ENCODE assay signal across 9 mouse cellular contexts in the genomic region with DNA sequence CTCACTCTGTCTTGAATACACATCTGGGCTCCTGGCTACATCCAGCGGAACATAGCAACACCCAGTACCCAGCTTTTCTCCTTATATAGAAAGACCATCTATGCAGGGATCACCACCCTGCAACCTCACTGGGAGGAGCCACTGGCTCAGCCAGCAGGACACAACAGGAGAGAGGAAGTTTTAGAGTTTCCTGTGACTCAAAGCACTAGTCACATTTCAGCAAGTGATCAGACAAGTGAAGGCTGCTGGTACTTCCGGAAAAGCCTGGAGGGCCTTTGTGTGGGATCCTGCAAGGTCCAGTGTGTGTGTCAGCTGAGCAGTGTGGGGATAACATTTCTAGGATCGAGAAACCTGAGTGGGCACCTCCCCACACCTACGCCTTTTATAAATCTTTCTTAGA. TPM values are rescaled to one million over a fixed set of nuclear protein-coding genes. Genes with fewer than 3 reads are reported as not detected.
A peak's percentile ranks its signal among the peaks of the same experiment; 100 is the strongest.
DNase-seq lines count a peak whose midpoint lies in the region; ATAC-seq and TF ChIP-seq lines count a peak whose summit lies in the region.
"Had no signal": no experiment of that assay in that cellular context is flagged by ENCODE, and none has a peak within 500 bp of the region (broad histone marks: within the 10 kb centered on the region; RNA-seq: fewer than 3 reads in every experiment).

No protein-coding gene starts in this region.

- TF ChIP-seq CTCF in heart, adult 2 months (IDR thresholded peaks at IDR 0.05), result no peak
- no peak for TF ChIP-seq CTCF in kidney, postnatal 0 days (IDR thresholded peaks at IDR 0.05; ENCODE audit: low read depth)

- H3K27me3 ChIP-seq in heart, adult 2 months (ENCODE audit: control insufficient read depth, insufficient read depth, low read length), result no peaks in the 10 kb centered on the region
- no peaks in the 10 kb centered on the region for H3K27me3 ChIP-seq in kidney, postnatal 0 days (ENCODE audit: insufficient read depth, low read length)
- no peaks in the 10 kb centered on the region for H3K27me3 ChIP-seq in forebrain, embryonic 12.5 days

- TF ChIP-seq EP300 in heart, adult 2 months (IDR thresholded peaks at IDR 0.05; ENCODE audit: insufficient read depth, low read depth, low read length), result 0 out of 2 replicates have a peak, but pooled peaks have one; percentile 54

- no peak overlapping the region for H3K4me3 ChIP-seq in heart, adult 2 months
- H3K4me3 ChIP-seq in kidney, postnatal 0 days (replicated peaks; ENCODE audit: low read depth, low read length), result no peak overlapping the region
- no peak overlapping the region for H3K4me3 ChIP-seq in forebrain, embryonic 12.5 days (replicated peaks)
- H3K4me3 ChIP-seq: erythroblast, embryonic 14.5 days had no signal

- peak; percentile 42 for DNase-seq in thymus, postnatal 0 days (ENCODE audit: low spot score)
- DNase-seq in thymus, adult 18-20 months, result no peak
- DNase-seq in heart, adult 2 months, result peak in 1 of 2 experiments; percentile 73
- peak; percentile 75 for DNase-seq in kidney, postnatal 0 days (ENCODE audit: low spot score)
- no peak for DNase-seq in urinary bladder, adult 18-20 months (ENCODE audit: low spot score in 2 of 2)
- DNase-seq in layer of hippocampus, adult 11-12 months (ENCODE audit: low spot score), result no peak

- H3K9me3 ChIP-seq in kidney, postnatal 0 days (replicated peaks; ENCODE audit: low read length), result no peaks in the 10 kb centered on the region
- no peaks in the 10 kb centered on the region for H3K9me3 ChIP-seq in forebrain, embryonic 12.5 days

- H3K79me2 ChIP-seq in heart, adult 2 months (replicated peaks; ENCODE audit: control insufficient read depth, insufficient read depth, low read length), result no peaks in the 10 kb centered on the region

- TF ChIP-seq POLR2A in heart, adult 2 months (IDR thresholded peaks at IDR 0.05; ENCODE audit: insufficient read depth, low read depth, low read length), result peak; percentile 63

- H3K36me3 ChIP-seq in heart, adult 2 months (ENCODE audit: control insufficient read depth, insufficient read depth, low read length), result no peaks in the 10 kb centered on the region
- H3K36me3 ChIP-seq in kidney, postnatal 0 days (ENCODE audit: insufficient read depth, low read length), result no peaks in the 10 kb centered on the region
- no peaks in the 10 kb centered on the region for H3K36me3 ChIP-seq in forebrain, embryonic 12.5 days (replicated peaks)

- peak overlapping the region; percentile 97 for H3K27ac ChIP-seq in heart, adult 2 months
- peak overlapping the region; percentile 57 for H3K27ac ChIP-seq in kidney, postnatal 0 days
- no peak overlapping the region for H3K27ac ChIP-seq in forebrain, embryonic 12.5 days

- H3K4me2 ChIP-seq in kidney, postnatal 0 days (ENCODE audit: low read length), result no peak overlapping the region
- no peak overlapping the region for H3K4me2 ChIP-seq in forebrain, embryonic 12.5 days

- peaks cover 31% of the 10 kb centered on the region for H3K4me1 ChIP-seq in heart, adult 2 months (ENCODE audit: control insufficient read depth, insufficient read depth, low read length)
- H3K4me1 ChIP-seq in kidney, postnatal 0 days (replicated peaks; ENCODE audit: insufficient read depth, low read length), result peaks cover 25% of the 10 kb centered on the region
- 0 out of 2 replicates have a peak, but pooled peaks cover 3% of the 10 kb centered on the region for H3K4me1 ChIP-seq in forebrain, embryonic 12.5 days

- WGBS in heart, adult 2 months, result 38% methylated on average over 4 of the region's 4 CpGs
- WGBS in kidney, postnatal 0 days, result 31% methylated on average over 4 of the region's 4 CpGs
- WGBS in forebrain, embryonic 12.5 days, result 81% methylated on average over 4 of the region's 4 CpGs

- intact Hi-C loops in heart, adult 2 months (cut with DNase I), result no loop called here

- 0 out of 2 replicates have a peak, but pooled peaks have one; percentile 22 for ATAC-seq in kidney, postnatal 0 days (replicated peaks; ENCODE audit: low FRiP score, low read depth)
- peak; percentile 43 for ATAC-seq in megakaryocyte progenitor cell, adult 5-6 weeks (replicated peaks; ENCODE audit: poor library complexity)
- no peak for ATAC-seq in forebrain, embryonic 12.5 days (ENCODE audit: low FRiP score)

- H3K9ac ChIP-seq in heart, adult 2 months (ENCODE audit: low read depth, low read length), result no peak overlapping the region
- H3K9ac ChIP-seq in kidney, postnatal 0 days (ENCODE audit: low read depth, low read length), result no peak overlapping the region
- H3K9ac ChIP-seq in forebrain, embryonic 12.5 days, result no peak overlapping the region

RNA-seq across cellular contexts. Expression of a gene that starts 32.4 kb away (rescaled TPM):
- 16.1 and 17.2 TPM in 2 replicates for polyA plus RNA-seq in thymus, postnatal 0 days (2015; fragmentation: Nextera tagmentation; extraction: Ambion mirVana)
- 1 to 10 TPM; 5.7 to 6.2 TPM for total RNA-seq in heart, adult 2 months (2021)
- polyA plus RNA-seq in heart, adult 2 months (2012; rRNA removed), result 4.7 and 8.3 TPM in 2 replicates
- 8.4 and 8.5 TPM in 2 replicates for polyA plus RNA-seq in kidney, postnatal 0 days (2015; fragmentation: Nextera tagmentation; extraction: Ambion mirVana)
- 7.0 and 15.0 TPM in 2 replicates for total RNA-seq in megakaryocyte progenitor cell, adult 5-6 weeks (2015)
- total RNA-seq in megakaryocyte progenitor cell, adult 5-6 weeks (2017), result 9.4 and 11.5 TPM in 2 replicates
- polyA plus RNA-seq in forebrain, embryonic 12.5 days (2016; fragmentation: Nextera tagmentation; extraction: Ambion mirVana), result 10.7 and 11.0 TPM in 2 replicates

RNA-seq across cellular contexts. Expression of a gene that starts 32.6 kb away (rescaled TPM):
- polyA plus RNA-seq in thymus, postnatal 0 days (2015; fragmentation: Nextera tagmentation; extraction: Ambion mirVana), result 73.8 and 89.6 TPM in 2 replicates
- 10 to 100 TPM; 18.3 to 22.4 TPM for total RNA-seq in heart, adult 2 months (2021)
- polyA plus RNA-seq in heart, adult 2 months (2012; rRNA removed), result 6.4 and 8.1 TPM in 2 replicates
- 50.8 and 55.8 TPM in 2 replicates for polyA plus RNA-seq in kidney, postnatal 0 days (2015; fragmentation: Nextera tagmentation; extraction: Ambion mirVana)
- 44.3 and 53.2 TPM in 2 replicates for total RNA-seq in megakaryocyte progenitor cell, adult 5-6 weeks (2015)
- 34.1 and 48.6 TPM in 2 replicates for total RNA-seq in megakaryocyte progenitor cell, adult 5-6 weeks (2017)
- polyA plus RNA-seq in forebrain, embryonic 12.5 days (2016; fragmentation: Nextera tagmentation; extraction: Ambion mirVana), result 65.2 and 69.9 TPM in 2 replicates

Comparison
In these comparisons a context has a peak if more than half of its experiments do, and no peak if none do; other contexts are left out.
1. DNase-seq: peak in thymus, postnatal 0 days (single experiment) and kidney, postnatal 0 days (single experiment); none in thymus, adult 18-20 months (0 of 2), urinary bladder, adult 18-20 months (0 of 2) and layer of hippocampus, adult 11-12 months (single experiment).